Mouse (Mus musculus) hindbrain, embryonic 11.5 days (tissue): ENCODE measurements around the gene Lpcat1. TPM values are rescaled to one million over a fixed set of nuclear protein-coding genes. Genes with fewer than 3 reads are reported as not detected.

Experiments used
- polyA plus RNA-seq: library from polyadenylated mRNA; unstranded; fragments of >200 nt; fragmentation: Nextera tagmentation; extraction: Ambion mirVana; gene quantifications from 2 replicates; pipeline ENCODE4 v1.2.1, GENCODE M21; 2014

The Lpcat1 gene
- polyA plus RNA-seq, 1 experiment from 2014 or later: 51.2 TPM

Other genes starting within 250 kb of the Lpcat1 start
- 3.9 and 4.1 TPM in 2 replicates for gene Irx4, start 206.7 kb upstream of the Lpcat1 start, polyA plus RNA-seq
- 121 and 125 TPM in 2 replicates for gene Mrpl36, start 138.7 kb upstream of the Lpcat1 start, polyA plus RNA-seq
- 311 and 321 TPM in 2 replicates for gene Ndufs6, start 138.7 kb upstream of the Lpcat1 start, polyA plus RNA-seq
- 0.36 TPM in 1 of 2 replicates, not detected in the other for gene Slc6a3, start 69.5 kb downstream of the Lpcat1 start, polyA plus RNA-seq
- 111 and 112 TPM in 2 replicates for gene Clptm1l, start 136.8 kb downstream of the Lpcat1 start, polyA plus RNA-seq
- 3.3 and 5.3 TPM in 2 replicates for gene Tert, start 159.7 kb downstream of the Lpcat1 start, polyA plus RNA-seq
- not detected in 2 replicates for gene Slc6a18, start 210.8 kb downstream of the Lpcat1 start, polyA plus RNA-seq
- not detected in 2 replicates for gene Slc6a19, start 237.7 kb downstream of the Lpcat1 start, polyA plus RNA-seq